Mouse (Mus musculus): ENCODE measurements around the gene Cyp26a1. TPM values are rescaled to one million over a fixed set of nuclear protein-coding genes. Genes with fewer than 3 reads are reported as not detected.

The Cyp26a1 gene
- polyA plus RNA-seq, 1 experiment: 2.3 TPM

GRCm38 (mm10) chr19:37667855-37668594 lies 29.6 kb upstream of the Cyp26a1 start:
- no peak overlapping the region for H3K27ac ChIP-seq (ENCODE audit: control insufficient read depth, insufficient read depth, low read length)
- TF ChIP-seq CTCF (IDR thresholded peaks at IDR 0.05; ENCODE audit: borderline replicate concordance, control insufficient read depth, extremely low read depth, insufficient read depth, low read length, poor library complexity) (no peak), POLR2A (IDR thresholded peaks at IDR 0.05; ENCODE audit: control insufficient read depth, extremely low read depth, insufficient read depth, low read length, poor library complexity) (no peak)
- no peak for DNase-seq
- no peaks in the 10 kb centered on the region for H3K36me3 ChIP-seq (ENCODE audit: control insufficient read depth, insufficient read depth, low read length)
- no peak overlapping the region for H3K4me3 ChIP-seq (ENCODE audit: control insufficient read depth, insufficient read depth, low read length)
- H3K4me1 ChIP-seq (replicated peaks; ENCODE audit: control insufficient read depth, insufficient read depth, low read length): no peaks in the 10 kb centered on the region
- no peaks in the 10 kb centered on the region for H3K27me3 ChIP-seq (ENCODE audit: control insufficient read depth, insufficient read depth, low read length)
- WGBS: 85% methylated on average over 13 of the region's 13 CpGs

GRCm38 (mm10) chr19:37668657-37669056 lies 28.9 kb upstream of the Cyp26a1 start:
- H3K4me3 ChIP-seq (ENCODE audit: control insufficient read depth, insufficient read depth, low read length): no peak overlapping the region
- DNase-seq: no peak
- H3K4me1 ChIP-seq (replicated peaks; ENCODE audit: control insufficient read depth, insufficient read depth, low read length): no peaks in the 10 kb centered on the region
- WGBS: 97% methylated on average over 5 of the region's 5 CpGs
- no peaks in the 10 kb centered on the region for H3K36me3 ChIP-seq (ENCODE audit: control insufficient read depth, insufficient read depth, low read length)
- H3K27me3 ChIP-seq (ENCODE audit: control insufficient read depth, insufficient read depth, low read length): no peaks in the 10 kb centered on the region
- TF ChIP-seq POLR2A (IDR thresholded peaks at IDR 0.05; ENCODE audit: control insufficient read depth, extremely low read depth, insufficient read depth, low read length, poor library complexity) (no peak), CTCF (IDR thresholded peaks at IDR 0.05; ENCODE audit: borderline replicate concordance, control insufficient read depth, extremely low read depth, insufficient read depth, low read length, poor library complexity) (no peak)
- no peak overlapping the region for H3K27ac ChIP-seq (ENCODE audit: control insufficient read depth, insufficient read depth, low read length)

- Histone ChIP-seq H3K4me3 (ENCODE audit: control insufficient read depth, insufficient read depth, low read length) (no peak overlapping the region), H3K27ac (ENCODE audit: control insufficient read depth, insufficient read depth, low read length) (no peak overlapping the region), H3K4me1 (replicated peaks; ENCODE audit: control insufficient read depth, insufficient read depth, low read length) (no peaks in the 10 kb centered on the region), H3K27me3 (ENCODE audit: control insufficient read depth, insufficient read depth, low read length) (no peaks in the 10 kb centered on the region), H3K36me3 (ENCODE audit: control insufficient read depth, insufficient read depth, low read length) (no peaks in the 10 kb centered on the region)
- TF ChIP-seq CTCF (IDR thresholded peaks at IDR 0.05; ENCODE audit: borderline replicate concordance, control insufficient read depth, extremely low read depth, insufficient read depth, low read length, poor library complexity) (no peak), POLR2A (IDR thresholded peaks at IDR 0.05; ENCODE audit: control insufficient read depth, extremely low read depth, insufficient read depth, low read length, poor library complexity) (no peak)
- WGBS: 95% methylated on average over 5 of the region's 5 CpGs
- DNase-seq: no peak
Measured at GRCm38 (mm10) chr19:37669486-37669885, 28.1 kb upstream of the Cyp26a1 start.

- no peaks in the 10 kb centered on the region for H3K36me3 ChIP-seq (ENCODE audit: control insufficient read depth, insufficient read depth, low read length)
- DNase-seq: no peak
- no peaks in the 10 kb centered on the region for H3K27me3 ChIP-seq (ENCODE audit: control insufficient read depth, insufficient read depth, low read length)
- H3K4me1 ChIP-seq (replicated peaks; ENCODE audit: control insufficient read depth, insufficient read depth, low read length): no peaks in the 10 kb centered on the region
- WGBS: 77% methylated on average over 12 of the region's 12 CpGs
- TF ChIP-seq POLR2A (IDR thresholded peaks at IDR 0.05; ENCODE audit: control insufficient read depth, extremely low read depth, insufficient read depth, low read length, poor library complexity) (no peak), CTCF (IDR thresholded peaks at IDR 0.05; ENCODE audit: borderline replicate concordance, control insufficient read depth, extremely low read depth, insufficient read depth, low read length, poor library complexity) (no peak)
- H3K4me3 ChIP-seq (ENCODE audit: control insufficient read depth, insufficient read depth, low read length): no peak overlapping the region
- no peak overlapping the region for H3K27ac ChIP-seq (ENCODE audit: control insufficient read depth, insufficient read depth, low read length)
Measured at GRCm38 (mm10) chr19:37673393-37673792, 24.2 kb upstream of the Cyp26a1 start.

GRCm38 (mm10) chr19:37685281-37685680 lies 12.3 kb upstream of the Cyp26a1 start, which contains the start of gene Cyp26c1:
Gene Cyp26c1, plus strand, starts transcription at chr19:37685581.
- H3K4me3 ChIP-seq (ENCODE audit: control insufficient read depth, insufficient read depth, low read length): no peak within 1 kb of the TSS
- no peaks in the 10 kb centered on the region for H3K27me3 ChIP-seq (ENCODE audit: control insufficient read depth, insufficient read depth, low read length)
- no peak for TF ChIP-seq CTCF (IDR thresholded peaks at IDR 0.05; ENCODE audit: borderline replicate concordance, control insufficient read depth, extremely low read depth, insufficient read depth, low read length, poor library complexity)
- no peak for TF ChIP-seq POLR2A (IDR thresholded peaks at IDR 0.05; ENCODE audit: control insufficient read depth, extremely low read depth, insufficient read depth, low read length, poor library complexity)
- no peak within 1 kb of the TSS for H3K27ac ChIP-seq (ENCODE audit: control insufficient read depth, insufficient read depth, low read length)
- H3K36me3 ChIP-seq (ENCODE audit: control insufficient read depth, insufficient read depth, low read length): no peaks in the 10 kb centered on the region
- H3K4me1 ChIP-seq (replicated peaks; ENCODE audit: control insufficient read depth, insufficient read depth, low read length): no peaks in the 10 kb centered on the region
- WGBS: 96% methylated on average over 6 of the region's 6 CpGs
- no peak for DNase-seq

GRCm38 (mm10) chr19:37686347-37686746 lies 11.3 kb upstream of the Cyp26a1 start:
- Histone ChIP-seq H3K36me3 (ENCODE audit: control insufficient read depth, insufficient read depth, low read length) (no peaks in the 10 kb centered on the region), H3K4me1 (replicated peaks; ENCODE audit: control insufficient read depth, insufficient read depth, low read length) (no peaks in the 10 kb centered on the region), H3K4me3 (ENCODE audit: control insufficient read depth, insufficient read depth, low read length) (no peak overlapping the region), H3K27me3 (ENCODE audit: control insufficient read depth, insufficient read depth, low read length) (no peaks in the 10 kb centered on the region), H3K27ac (ENCODE audit: control insufficient read depth, insufficient read depth, low read length) (no peak overlapping the region)
- TF ChIP-seq CTCF (IDR thresholded peaks at IDR 0.05; ENCODE audit: borderline replicate concordance, control insufficient read depth, extremely low read depth, insufficient read depth, low read length, poor library complexity) (no peak), POLR2A (IDR thresholded peaks at IDR 0.05; ENCODE audit: control insufficient read depth, extremely low read depth, insufficient read depth, low read length, poor library complexity) (no peak)
- WGBS: 93% methylated on average over 23 of the region's 23 CpGs
- no peak for DNase-seq
